Mouse (Mus musculus): ENCODE measurements at regions not wholly inside any gene's neighbourhood (a gene's known extent, or its start where the extent isn't known, plus 50 kb on each side); places are given as distances from the start of the nearest gene placed in this dataset.

DNA sequence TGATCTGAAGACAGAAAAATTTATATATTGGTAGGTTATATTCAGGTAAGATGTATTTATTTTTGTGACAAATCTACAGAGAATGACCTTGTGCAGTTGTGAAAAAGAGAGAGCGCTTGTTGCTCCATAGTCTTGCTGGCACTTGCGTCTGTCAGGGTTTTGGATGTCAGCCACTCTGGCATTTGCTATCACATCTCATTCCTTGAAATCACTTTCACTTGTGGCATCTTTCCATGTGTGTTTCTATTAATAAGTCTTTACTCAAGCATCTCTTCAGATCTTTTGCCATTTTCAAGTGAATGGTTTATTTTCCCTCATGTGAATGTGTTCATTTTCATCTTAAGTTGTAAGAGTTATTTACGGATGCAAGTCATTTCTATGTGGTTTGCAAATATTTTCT, 709.4 kb upstream of the Tenm3 start:
- Histone ChIP-seq H3K36me3 (ENCODE audit: control insufficient read depth, insufficient read depth, low read length) (no peaks in the 10 kb centered on the region), H3K4me1 (ENCODE audit: control insufficient read depth, insufficient read depth, low read length) (no peaks in the 10 kb centered on the region), H3K27me3 (replicated peaks; ENCODE audit: control insufficient read depth, insufficient read depth, low read length) (no peaks in the 10 kb centered on the region), H3K4me3 (ENCODE audit: insufficient read depth, low read depth, low read length) (no peak overlapping the region), H3K27ac (ENCODE audit: insufficient read depth, low read depth, low read length) (no peak overlapping the region)
- DNase-seq, result no peak
- 78% methylated on average over 3 of the region's 3 CpGs for WGBS
- TF ChIP-seq POLR2A (IDR thresholded peaks at IDR 0.05; ENCODE audit: low read depth, low read length) (no peak), CTCF (conservative IDR thresholded peaks at IDR 0.05; ENCODE audit: insufficient read depth, insufficient read length, low read depth, low read length) (no peak)

GRCm38 (mm10) chr8:49543321-49543720, 699.6 kb upstream of the Tenm3 start:
- Histone ChIP-seq H3K36me3 (ENCODE audit: control insufficient read depth, insufficient read depth, low read length) (no peaks in the 10 kb centered on the region), H3K4me1 (ENCODE audit: control insufficient read depth, insufficient read depth, low read length) (no peaks in the 10 kb centered on the region), H3K27ac (ENCODE audit: insufficient read depth, low read depth, low read length) (no peak overlapping the region), H3K4me3 (ENCODE audit: insufficient read depth, low read depth, low read length) (no peak overlapping the region), H3K27me3 (replicated peaks; ENCODE audit: control insufficient read depth, insufficient read depth, low read length) (no peaks in the 10 kb centered on the region)
- TF ChIP-seq POLR2A (IDR thresholded peaks at IDR 0.05; ENCODE audit: low read depth, low read length) (no peak), CTCF (conservative IDR thresholded peaks at IDR 0.05; ENCODE audit: insufficient read depth, insufficient read length, low read depth, low read length) (no peak)
- no peak for DNase-seq
- 86% methylated on average over 4 of the region's 4 CpGs for WGBS

GRCm38 (mm10) chr8:49541337-49541736, 697.6 kb upstream of the Tenm3 start:
- H3K27ac ChIP-seq (ENCODE audit: insufficient read depth, low read depth, low read length), result no peak overlapping the region
- 55% methylated on average over 5 of the region's 5 CpGs for WGBS
- H3K4me3 ChIP-seq (ENCODE audit: insufficient read depth, low read depth, low read length), result no peak overlapping the region
- no peaks in the 10 kb centered on the region for H3K4me1 ChIP-seq (ENCODE audit: control insufficient read depth, insufficient read depth, low read length)
- DNase-seq, result no peak
- no peaks in the 10 kb centered on the region for H3K27me3 ChIP-seq (replicated peaks; ENCODE audit: control insufficient read depth, insufficient read depth, low read length)
- H3K36me3 ChIP-seq (ENCODE audit: control insufficient read depth, insufficient read depth, low read length), result no peaks in the 10 kb centered on the region
- TF ChIP-seq CTCF (conservative IDR thresholded peaks at IDR 0.05; ENCODE audit: insufficient read depth, insufficient read length, low read depth, low read length) (no peak), POLR2A (IDR thresholded peaks at IDR 0.05; ENCODE audit: low read depth, low read length) (no peak)

DNA sequence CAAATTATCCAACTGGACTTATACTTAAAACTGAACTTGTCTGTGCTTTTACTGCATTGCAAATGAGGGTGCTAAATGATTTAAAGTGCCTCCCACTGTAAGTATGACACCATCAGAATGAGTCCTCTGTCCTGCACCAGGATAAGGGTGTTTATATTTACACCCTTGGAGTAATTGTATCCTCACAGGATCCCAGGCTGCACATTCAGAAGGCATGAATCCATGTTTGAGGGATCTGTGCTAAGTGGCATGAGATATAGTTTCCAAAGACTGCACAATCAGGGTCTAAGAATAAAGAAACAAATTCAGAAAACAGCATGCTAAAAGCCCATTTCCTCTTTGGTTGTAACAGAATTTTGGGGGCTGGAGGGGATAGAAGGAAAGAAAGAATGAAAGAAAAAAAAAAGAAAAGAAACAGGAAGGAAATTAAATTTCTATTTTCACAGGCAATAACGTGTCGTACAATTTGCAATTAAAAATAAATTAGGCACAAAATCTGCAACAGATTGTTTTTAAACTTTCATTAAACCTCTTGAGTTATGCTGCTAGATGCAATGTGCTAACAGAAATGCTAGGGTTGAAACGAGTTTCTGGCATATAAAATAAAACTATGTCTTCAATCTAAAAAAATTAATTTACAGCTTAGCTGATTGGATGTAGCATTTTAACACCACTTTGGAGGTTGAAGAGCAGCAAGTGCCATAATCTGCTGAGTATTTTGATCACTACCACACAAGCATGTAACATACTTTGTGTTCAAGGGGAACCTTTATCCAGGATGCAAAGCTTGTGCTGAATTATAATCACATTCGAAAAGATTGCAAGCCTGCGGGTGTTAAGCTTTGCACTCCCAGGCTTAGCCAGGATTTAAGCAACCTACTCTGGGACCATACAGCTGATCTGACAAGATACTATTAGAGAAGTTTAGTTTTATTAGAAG, 689.9 kb upstream of the Tenm3 start:
- no peak for TF ChIP-seq POLR2A (IDR thresholded peaks at IDR 0.05; ENCODE audit: low read depth, low read length)
- no peak for TF ChIP-seq CTCF (conservative IDR thresholded peaks at IDR 0.05; ENCODE audit: insufficient read depth, insufficient read length, low read depth, low read length)
- DNase-seq, result no peak
- no peak overlapping the region for H3K27ac ChIP-seq (ENCODE audit: insufficient read depth, low read depth, low read length)
- no peaks in the 10 kb centered on the region for H3K27me3 ChIP-seq (replicated peaks; ENCODE audit: control insufficient read depth, insufficient read depth, low read length)
- no peaks in the 10 kb centered on the region for H3K4me1 ChIP-seq (ENCODE audit: control insufficient read depth, insufficient read depth, low read length)
- 59% methylated on average over 5 of the region's 5 CpGs for WGBS
- H3K4me3 ChIP-seq (ENCODE audit: insufficient read depth, low read depth, low read length), result no peak overlapping the region
- H3K36me3 ChIP-seq (ENCODE audit: control insufficient read depth, insufficient read depth, low read length), result no peaks in the 10 kb centered on the region

GRCm38 (mm10) chr8:49529294-49529693, 685.5 kb upstream of the Tenm3 start:
- no peak for TF ChIP-seq POLR2A (IDR thresholded peaks at IDR 0.05; ENCODE audit: low read depth, low read length)
- no peak; the same call in 1 of the 2 replicates for TF ChIP-seq CTCF (conservative IDR thresholded peaks at IDR 0.05; ENCODE audit: insufficient read depth, insufficient read length, low read depth, low read length)
- Histone ChIP-seq H3K27me3 (replicated peaks; ENCODE audit: control insufficient read depth, insufficient read depth, low read length) (no peaks in the 10 kb centered on the region), H3K4me3 (ENCODE audit: insufficient read depth, low read depth, low read length) (no peak overlapping the region), H3K27ac (ENCODE audit: insufficient read depth, low read depth, low read length) (no peak overlapping the region), H3K36me3 (ENCODE audit: control insufficient read depth, insufficient read depth, low read length) (no peaks in the 10 kb centered on the region), H3K4me1 (ENCODE audit: control insufficient read depth, insufficient read depth, low read length) (no peaks in the 10 kb centered on the region)
- no peak for DNase-seq
- 72% methylated on average over 4 of the region's 4 CpGs for WGBS

DNA sequence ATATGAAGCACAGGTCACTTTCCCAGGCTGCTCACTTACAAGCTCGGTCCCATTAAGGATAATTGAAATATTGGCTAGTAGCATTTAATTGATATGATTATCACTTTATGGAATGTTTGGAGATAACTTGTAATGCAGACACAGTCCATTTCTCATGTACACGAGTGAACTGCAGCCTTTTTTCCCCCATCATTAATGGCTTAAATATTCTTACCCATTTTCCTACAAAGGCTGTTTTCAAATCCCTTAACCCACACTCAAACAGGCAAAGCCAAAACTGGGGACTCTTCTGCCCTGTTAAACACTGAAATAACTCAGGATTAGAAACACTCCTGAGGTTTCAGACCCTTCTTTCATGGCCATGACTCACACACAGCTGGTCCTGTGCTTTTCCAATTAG, 649.2 kb upstream of the Tenm3 start:
- Histone ChIP-seq H3K27ac (ENCODE audit: insufficient read depth, low read depth, low read length) (no peak overlapping the region), H3K27me3 (replicated peaks; ENCODE audit: control insufficient read depth, insufficient read depth, low read length) (no peaks in the 10 kb centered on the region), H3K4me3 (ENCODE audit: insufficient read depth, low read depth, low read length) (no peak overlapping the region), H3K4me1 (ENCODE audit: control insufficient read depth, insufficient read depth, low read length) (no peaks in the 10 kb centered on the region), H3K36me3 (ENCODE audit: control insufficient read depth, insufficient read depth, low read length) (no peaks in the 10 kb centered on the region)
- 68% methylated on average over 2 of the region's 2 CpGs for WGBS
- no peak for DNase-seq
- TF ChIP-seq CTCF (conservative IDR thresholded peaks at IDR 0.05; ENCODE audit: insufficient read depth, insufficient read length, low read depth, low read length) (no peak), POLR2A (IDR thresholded peaks at IDR 0.05; ENCODE audit: low read depth, low read length) (no peak)

- Histone ChIP-seq H3K4me3 (ENCODE audit: insufficient read depth, low read depth, low read length) (no peak overlapping the region), H3K36me3 (ENCODE audit: control insufficient read depth, insufficient read depth, low read length) (no peaks in the 10 kb centered on the region), H3K27ac (ENCODE audit: insufficient read depth, low read depth, low read length) (no peak overlapping the region), H3K27me3 (replicated peaks; ENCODE audit: control insufficient read depth, insufficient read depth, low read length) (no peaks in the 10 kb centered on the region), H3K4me1 (ENCODE audit: control insufficient read depth, insufficient read depth, low read length) (no peaks in the 10 kb centered on the region)
- 81% methylated on average over 4 of the region's 4 CpGs for WGBS
- TF ChIP-seq POLR2A (IDR thresholded peaks at IDR 0.05; ENCODE audit: low read depth, low read length) (no peak), CTCF (conservative IDR thresholded peaks at IDR 0.05; ENCODE audit: insufficient read depth, insufficient read length, low read depth, low read length) (no peak)
- no peak for DNase-seq
Measured at GRCm38 (mm10) chr8:49485284-49485683, 641.5 kb upstream of the Tenm3 start.

Data from kidney, adult 2 months (tissue).